Mouse (Mus musculus) ES-E14 (cell line): ENCODE data around the gene St7l.

Experiments used
- CHD2 ChIP-seq: IDR thresholded peaks from 2 replicates; pipeline ENCODE4 v1.6.1; 2014; ENCODE audit warnings: mild to moderate bottlenecking, low read depth, low read length, inconsistent platforms
- MAFK ChIP-seq: IDR thresholded peaks from 2 replicates; pipeline ENCODE4 v1.6.1; 2014; ENCODE audit warnings: mild to moderate bottlenecking, low read depth, low read length, inconsistent platforms; ENCODE audit not compliant: insufficient read depth
- ZC3H11A ChIP-seq: IDR thresholded peaks from 2 replicates; pipeline ENCODE4 v1.6.1; 2012; ENCODE audit warnings: low read depth, mild to moderate bottlenecking, inconsistent platforms, low read length, borderline replicate concordance
- ZNF384 ChIP-seq: IDR thresholded peaks from 2 replicates; pipeline ENCODE4 v1.6.1; 2012; ENCODE audit warnings: low read depth, low read length, inconsistent platforms

- TF ChIP-seq CHD2 (no peak), ZC3H11A (no peak), MAFK (no peak), ZNF384 (no peak)
Observed at GRCm38 (mm10) chr3:104865341-104865788, 1.6 kb downstream of the St7l start.
